9 mouse cellular contexts compared by ENCODE assay signal in genomic region chr4:129793713-129794329, GRCm38 (mm10). TPM values are rescaled to one million over a fixed set of nuclear protein-coding genes. Genes with fewer than 3 reads are reported as not detected.
A peak's percentile ranks its signal among the peaks of the same experiment; 100 is the strongest.
DNase-seq lines count a peak whose midpoint lies in the region; ATAC-seq and TF ChIP-seq lines count a peak whose summit lies in the region.
"Had no signal": no experiment of that assay in that cellular context is flagged by ENCODE, and none has a peak within 500 bp of the region (broad histone marks: within the 10 kb centered on the region; RNA-seq: fewer than 3 reads in every experiment).

No protein-coding gene starts in this region.

- no peaks in the 10 kb centered on the region for H3K9me3 ChIP-seq in heart, embryonic 16.5 days (replicated peaks; ENCODE audit: control insufficient read depth, low read length)
- no peaks in the 10 kb centered on the region for H3K9me3 ChIP-seq in liver, embryonic 12.5 days (replicated peaks)
- no peaks in the 10 kb centered on the region for H3K9me3 ChIP-seq in stomach, embryonic 15.5 days
- no peaks in the 10 kb centered on the region for H3K9me3 ChIP-seq in hindbrain, postnatal 0 days (ENCODE audit: low read length)
- H3K9me3 ChIP-seq: neural tube, embryonic 12.5 days had no signal

- no peak overlapping the region for H3K4me3 ChIP-seq in heart, embryonic 16.5 days (ENCODE audit: low read length)
- no peak overlapping the region for H3K4me3 ChIP-seq in liver, embryonic 12.5 days
- no peak overlapping the region for H3K4me3 ChIP-seq in stomach, embryonic 15.5 days (replicated peaks)
- no peak overlapping the region for H3K4me3 ChIP-seq in hindbrain, postnatal 0 days (ENCODE audit: low read length)
- H3K4me3 ChIP-seq: neural tube, embryonic 12.5 days had no signal

- 68% methylated on average over 5 of the region's 5 CpGs for WGBS in heart, embryonic 16.5 days
- 23% methylated on average over 5 of the region's 5 CpGs for WGBS in liver, embryonic 12.5 days (ENCODE audit: insufficient replicate concordance)
- 62% methylated on average over 5 of the region's 5 CpGs for WGBS in stomach, embryonic 15.5 days
- 74% methylated on average over 5 of the region's 5 CpGs for WGBS in hindbrain, postnatal 0 days

- no peaks in the 10 kb centered on the region for H3K27me3 ChIP-seq in heart, embryonic 16.5 days (ENCODE audit: control insufficient read depth, insufficient read depth, low read length)
- H3K27me3 ChIP-seq in liver, embryonic 12.5 days (replicated peaks) = no peaks in the 10 kb centered on the region
- no peaks in the 10 kb centered on the region for H3K27me3 ChIP-seq in stomach, embryonic 15.5 days (replicated peaks)
- no peaks in the 10 kb centered on the region for H3K27me3 ChIP-seq in hindbrain, postnatal 0 days (ENCODE audit: insufficient read depth, low read length)
- H3K27me3 ChIP-seq: neural tube, embryonic 12.5 days had no signal

- H3K4me1 ChIP-seq in heart, embryonic 16.5 days (ENCODE audit: control insufficient read depth, insufficient read depth, low read length) = peaks cover 19% of the 10 kb centered on the region
- H3K4me1 ChIP-seq in liver, embryonic 12.5 days = peaks cover 54% of the 10 kb centered on the region
- peaks cover 21% of the 10 kb centered on the region for H3K4me1 ChIP-seq in stomach, embryonic 15.5 days
- H3K4me1 ChIP-seq in hindbrain, postnatal 0 days (ENCODE audit: insufficient read depth, low read length) = peaks cover 9% of the 10 kb centered on the region; the same call in 1 of the 2 replicates

- no peak overlapping the region for H3K9ac ChIP-seq in heart, embryonic 16.5 days (ENCODE audit: low read length)
- H3K9ac ChIP-seq in liver, embryonic 12.5 days = 0 out of 2 replicates have a peak overlapping the region, but pooled peaks have one; percentile 37
- no peak overlapping the region for H3K9ac ChIP-seq in stomach, embryonic 15.5 days
- H3K9ac ChIP-seq in hindbrain, postnatal 0 days (replicated peaks; ENCODE audit: low read length) = no peak overlapping the region
- H3K9ac ChIP-seq: neural tube, embryonic 12.5 days had no signal

- TF ChIP-seq CTCF in hindbrain, postnatal 0 days (IDR thresholded peaks at IDR 0.05; ENCODE audit: low read depth) = no peak

- no peaks in the 10 kb centered on the region for H3K36me3 ChIP-seq in heart, embryonic 16.5 days (ENCODE audit: control insufficient read depth, insufficient read depth)
- no peaks in the 10 kb centered on the region for H3K36me3 ChIP-seq in liver, embryonic 12.5 days
- no peaks in the 10 kb centered on the region for H3K36me3 ChIP-seq in stomach, embryonic 15.5 days
- H3K36me3 ChIP-seq in hindbrain, postnatal 0 days (ENCODE audit: insufficient read depth, low read length) = no peaks in the 10 kb centered on the region
- H3K36me3 ChIP-seq: neural tube, embryonic 12.5 days had no signal

- no peak for DNase-seq in heart, adult 8-10 months (ENCODE audit: low spot score)
- peak; percentile 57 for DNase-seq in adrenal gland, postnatal 14 days
- DNase-seq in testis, postnatal 10 days (ENCODE audit: low spot score) = no peak
- DNase-seq in hindbrain, postnatal 0 days (ENCODE audit: low spot score) = no peak

- H3K27ac ChIP-seq in heart, embryonic 16.5 days (ENCODE audit: low read length) = peak overlapping the region; percentile 30; the same call in 1 of the 2 replicates
- peak overlapping the region; percentile 79 for H3K27ac ChIP-seq in liver, embryonic 12.5 days
- peak overlapping the region; percentile 95 for H3K27ac ChIP-seq in stomach, embryonic 15.5 days
- H3K27ac ChIP-seq in hindbrain, postnatal 0 days = no peak overlapping the region
- H3K27ac ChIP-seq: neural tube, embryonic 12.5 days had no signal

- H3K4me2 ChIP-seq in heart, embryonic 16.5 days (ENCODE audit: low read depth, low read length) = no peak overlapping the region
- peak overlapping the region; percentile 17 for H3K4me2 ChIP-seq in liver, embryonic 12.5 days
- no peak overlapping the region for H3K4me2 ChIP-seq in stomach, embryonic 15.5 days
- H3K4me2 ChIP-seq in hindbrain, postnatal 0 days (ENCODE audit: low read depth, low read length) = no peak overlapping the region
- H3K4me2 ChIP-seq: neural tube, embryonic 12.5 days had no signal

- ATAC-seq in heart, embryonic 16.5 days (replicated peaks; ENCODE audit: extremely low read depth, insufficient read depth, low FRiP score) = peak; percentile 69
- peak; percentile 74 for ATAC-seq in liver, embryonic 12.5 days
- ATAC-seq in stomach, embryonic 15.5 days (ENCODE audit: insufficient read depth, low FRiP score, low read depth) = peak; percentile 82
- ATAC-seq in cerebellum, adult (ENCODE audit: insufficient number of reproducible peaks, low FRiP score, low TSS enrichment) = no peak
- no peak for ATAC-seq in hindbrain, postnatal 0 days

RNA-seq across cellular contexts. Expression of gene Ptp4a2, which starts 17.2 kb away (rescaled TPM):
- polyA plus RNA-seq in heart, embryonic 16.5 days (2015; fragmentation: Nextera tagmentation; extraction: Ambion mirVana) = 352 and 364 TPM in 2 replicates
- 100 to 1,000 TPM; 196 to 239 (median 228) TPM for total RNA-seq in heart, adult 8-10 months (2022)
- total RNA-seq in adrenal gland, postnatal 14 days (2021) = 313 and 326 TPM in 2 replicates
- polyA plus RNA-seq in liver, embryonic 12.5 days (2016; fragmentation: Nextera tagmentation; extraction: Ambion mirVana) = 229 and 244 TPM in 2 replicates
- polyA plus RNA-seq in stomach, embryonic 15.5 days (2015; fragmentation: Nextera tagmentation; extraction: Ambion mirVana) = 318 and 349 TPM in 2 replicates
- total RNA-seq in hindbrain, postnatal 0 days (2014; rRNA removed) = 83.5 and 91.7 TPM in 2 replicates
- polyA plus RNA-seq in hindbrain, postnatal 0 days (2015; fragmentation: Nextera tagmentation; extraction: Ambion mirVana) = 243 and 254 TPM in 2 replicates

RNA-seq across cellular contexts. Expression of gene Khdrbs1, which starts 51.7 kb away (rescaled TPM):
- polyA plus RNA-seq in heart, embryonic 16.5 days (2015; fragmentation: Nextera tagmentation; extraction: Ambion mirVana) = 63.4 and 65.8 TPM in 2 replicates
- total RNA-seq in heart, adult 8-10 months (2022) = 10 to 100 TPM; 33.9 to 38.6 (median 37.7) TPM
- 69.2 and 78.4 TPM in 2 replicates for total RNA-seq in adrenal gland, postnatal 14 days (2021)
- 59.4 and 60.2 TPM in 2 replicates for polyA plus RNA-seq in liver, embryonic 12.5 days (2016; fragmentation: Nextera tagmentation; extraction: Ambion mirVana)
- polyA plus RNA-seq in stomach, embryonic 15.5 days (2015; fragmentation: Nextera tagmentation; extraction: Ambion mirVana) = 91.4 and 96.2 TPM in 2 replicates
- total RNA-seq in hindbrain, postnatal 0 days (2014; rRNA removed) = 75.1 and 86.2 TPM in 2 replicates
- 85.7 and 86.5 TPM in 2 replicates for polyA plus RNA-seq in hindbrain, postnatal 0 days (2015; fragmentation: Nextera tagmentation; extraction: Ambion mirVana)

Comparison
In these comparisons a context has a peak if more than half of its experiments do, and no peak if none do; other contexts are left out.
1. ATAC-seq: peak in heart, embryonic 16.5 days (single experiment), liver, embryonic 12.5 days (single experiment) and stomach, embryonic 15.5 days (single experiment); none in cerebellum, adult (single experiment) and hindbrain, postnatal 0 days (single experiment).